Mouse (Mus musculus) E14TG2a.4 (cell line): ENCODE results near the gene Bcl9.

Source experiments
- CTCF ChIP-seq: conservative IDR thresholded peaks from 2 replicates; pipeline ENCODE4 v1.5.1; 2014; ENCODE audit warnings: low read length
- NANOG ChIP-seq: IDR thresholded peaks from 2 replicates; pipeline ENCODE4 v1.6.1; 2014; ENCODE audit warnings: borderline replicate concordance, low read length, mixed read lengths
- POU5F1 ChIP-seq: IDR thresholded peaks from 2 replicates; pipeline ENCODE4 v1.6.1; 2014; ENCODE audit warnings: low read length, borderline replicate concordance

- TF ChIP-seq CTCF (no peak), NANOG (no peak), POU5F1 (no peak)
Observed at GRCm38 (mm10) chr3:97300370-97300769, 2.7 kb upstream of the Bcl9 start.
